Mouse (Mus musculus) E14TG2a.4 (cell line): ENCODE measurements around the gene Kdm5a.

Experiments used
- CTCF ChIP-seq: conservative IDR thresholded peaks from 2 replicates; pipeline ENCODE4 v1.5.1; 2014; ENCODE audit warnings: low read length
- NANOG ChIP-seq: IDR thresholded peaks from 2 replicates; pipeline ENCODE4 v1.6.1; 2014; ENCODE audit warnings: borderline replicate concordance, low read length, mixed read lengths
- POU5F1 ChIP-seq: IDR thresholded peaks from 2 replicates; pipeline ENCODE4 v1.6.1; 2014; ENCODE audit warnings: low read length, borderline replicate concordance

DNA sequence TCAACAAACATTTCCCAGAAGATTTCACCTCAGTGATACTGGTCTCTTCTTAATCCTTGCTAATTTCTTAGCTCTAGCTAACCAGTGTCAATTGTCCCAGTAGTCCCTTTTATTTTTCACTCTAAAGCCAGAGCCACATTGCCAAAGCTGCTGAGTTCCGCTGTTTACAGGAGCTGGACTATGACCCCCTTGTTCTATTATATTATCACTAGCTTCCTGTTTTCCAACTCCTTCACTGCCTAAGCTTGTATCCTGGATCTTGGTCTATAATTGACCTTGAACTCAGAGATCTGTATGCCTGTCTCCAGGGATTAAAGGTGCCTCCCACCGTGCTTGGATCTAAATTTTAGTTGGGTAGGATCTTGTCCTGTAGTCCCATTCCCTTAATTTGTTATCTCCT is 12.8 kb downstream of the Kdm5a start:
- TF ChIP-seq CTCF (no peak), POU5F1 (no peak), NANOG (no peak)
